In genomic region chr2:91652863-91653262, GRCm38 (mm10) we compare ENCODE assay signal across 12 mouse cellular contexts. TPM values are rescaled to one million over a fixed set of nuclear protein-coding genes. Genes with fewer than 3 reads are reported as not detected.
DNase-seq lines count a peak whose midpoint lies in the region; ATAC-seq and TF ChIP-seq lines count a peak whose summit lies in the region.
"Had no signal": no experiment of that assay in that cellular context is flagged by ENCODE, and none has a peak within 500 bp of the region (broad histone marks: within the 10 kb centered on the region; RNA-seq: fewer than 3 reads in every experiment).

No protein-coding gene starts in this region.

- no peak for ATAC-seq in heart, embryonic 14.5 days (ENCODE audit: insufficient number of reproducible peaks, insufficient read depth, low FRiP score, low read depth)
- ATAC-seq in lung, postnatal 0 days, result no peak

- no peak overlapping the region for H3K4me3 ChIP-seq in heart, embryonic 14.5 days (ENCODE audit: control insufficient read depth in 1 of 2, insufficient read depth in 1 of 2, low read depth in 1 of 2, low read length in 2 of 2)
- no peak overlapping the region for H3K4me3 ChIP-seq in lung, postnatal 0 days (ENCODE audit: low read depth, low read length)
- H3K4me3 ChIP-seq in cortical plate, adult 2 months (ENCODE audit: insufficient read depth, low read length), result no peak overlapping the region
- H3K4me3 ChIP-seq in myocyte, result peak overlapping the region; percentile 96
- H3K4me3 ChIP-seq: embryonic facial prominence, embryonic 15.5 days had no signal

- peaks cover 44% of the 10 kb centered on the region for H3K79me2 ChIP-seq in myocyte (ENCODE audit: control insufficient read depth, insufficient read depth)

- H3K36me3 ChIP-seq in heart, embryonic 14.5 days (ENCODE audit: control insufficient read depth, insufficient read depth, low read length), result peaks cover 49% of the 10 kb centered on the region
- H3K36me3 ChIP-seq in lung, postnatal 0 days (ENCODE audit: insufficient read depth, low read length), result peaks cover 31% of the 10 kb centered on the region; the same call in 1 of the 2 replicates
- H3K36me3 ChIP-seq in myocyte (ENCODE audit: control insufficient read depth, insufficient read depth), result peaks cover 34% of the 10 kb centered on the region

- no peaks in the 10 kb centered on the region for H3K27me3 ChIP-seq in heart, embryonic 14.5 days (ENCODE audit: control insufficient read depth, insufficient read depth, low read length)
- no peaks in the 10 kb centered on the region for H3K27me3 ChIP-seq in lung, postnatal 0 days (replicated peaks; ENCODE audit: insufficient read depth, low read length)
- H3K27me3 ChIP-seq in myocyte (ENCODE audit: control insufficient read depth, insufficient read depth, insufficient read length), result no peaks in the 10 kb centered on the region
- H3K27me3 ChIP-seq: embryonic facial prominence, embryonic 15.5 days had no signal

- H3K4me2 ChIP-seq in heart, embryonic 14.5 days (ENCODE audit: low read length), result peak overlapping the region; percentile 86
- 0 out of 2 replicates have a peak overlapping the region, but pooled peaks have one; percentile 19 for H3K4me2 ChIP-seq in lung, postnatal 0 days (replicated peaks; ENCODE audit: low read depth, low read length)
- peak overlapping the region; percentile 50 for H3K4me2 ChIP-seq in myocyte (ENCODE audit: low read depth)
- H3K4me2 ChIP-seq: embryonic facial prominence, embryonic 15.5 days had no signal

- no peak for TF ChIP-seq EP300 in lung, postnatal 0 days (IDR thresholded peaks at IDR 0.05)

- no peak for TF ChIP-seq CTCF in lung, postnatal 0 days (IDR thresholded peaks at IDR 0.05)
- TF ChIP-seq CTCF in cortical plate, adult 2 months (IDR thresholded peaks at IDR 0.05; ENCODE audit: extremely low read depth, insufficient read depth, low read length), result no peak

- peak overlapping the region; percentile 67 to 72 for H3K27ac ChIP-seq in heart, embryonic 14.5 days (replicated peaks in 1 of 2; ENCODE audit: control insufficient read depth in 1 of 2, insufficient read depth in 1 of 2, low read depth in 2 of 2, low read length in 2 of 2)
- H3K27ac ChIP-seq in lung, postnatal 0 days (ENCODE audit: low read length), result peak overlapping the region; percentile 55
- peak overlapping the region; percentile 32; the same call in 1 of the 2 replicates for H3K27ac ChIP-seq in cortical plate, adult 2 months (ENCODE audit: insufficient read depth, low read length)
- H3K27ac ChIP-seq: embryonic facial prominence, embryonic 15.5 days had no signal

- DNase-seq in heart, postnatal 4 days, result no peak
- DNase-seq in lung, postnatal 0 days (ENCODE audit: low spot score), result peak; percentile 75
- DNase-seq in lung, adult 18-20 months, result no peak
- no peak for DNase-seq in ovary, postnatal 36 days (ENCODE audit: low spot score)
- DNase-seq: adrenal gland, adult 8-10 months; cerebellum, adult 11-12 months; kidney, adult 11 months; lung, postnatal 14 days had no signal

- peak overlapping the region; percentile 54 for H3K9ac ChIP-seq in heart, embryonic 14.5 days (ENCODE audit: low read length)
- no peak overlapping the region for H3K9ac ChIP-seq in lung, postnatal 0 days (replicated peaks; ENCODE audit: low read depth)
- H3K9ac ChIP-seq: embryonic facial prominence, embryonic 15.5 days had no signal

- peaks cover 34 to 62% of the 10 kb centered on the region in 2 experiments for H3K4me1 ChIP-seq in heart, embryonic 14.5 days (ENCODE audit: control insufficient read depth in 2 of 2, insufficient read depth in 2 of 2, low read length in 2 of 2)
- H3K4me1 ChIP-seq in lung, postnatal 0 days (ENCODE audit: insufficient read depth, low read depth, low read length), result peaks cover 18% of the 10 kb centered on the region; the same call in 1 of the 2 replicates
- peaks cover 10% of the 10 kb centered on the region for H3K4me1 ChIP-seq in cortical plate, adult 2 months (ENCODE audit: control insufficient read depth, insufficient read depth, low read length)

- whole genome bisulfite sequencing in heart, embryonic 14.5 days, result 12% methylated on average over 6 of the region's 6 CpGs
- 49% methylated on average over 6 of the region's 6 CpGs for WGBS in lung, postnatal 0 days

- no peak for TF ChIP-seq POLR2A in cortical plate, adult 2 months (IDR thresholded peaks at IDR 0.05; ENCODE audit: extremely low read depth, insufficient read depth, low read length)
- no peak for TF ChIP-seq POLR2A in myocyte (IDR thresholded peaks at IDR 0.05; ENCODE audit: insufficient read length, low read depth)

- no peak overlapping the region for H3ac ChIP-seq in myocyte (ENCODE audit: control insufficient read depth, insufficient read length)

- no peaks in the 10 kb centered on the region for H3K9me3 ChIP-seq in heart, embryonic 14.5 days (ENCODE audit: control insufficient read depth, low read length)
- no peaks in the 10 kb centered on the region for H3K9me3 ChIP-seq in lung, postnatal 0 days (ENCODE audit: low read length)
- H3K9me3 ChIP-seq: embryonic facial prominence, embryonic 15.5 days had no signal

TF ChIP-seq in myocyte, 11 proteins besides CTCF, POLR2A, EP300 and RAD21:
- TF ChIP-seq POLR2AphosphoS2 (IDR thresholded peaks at IDR 0.05; ENCODE audit: insufficient read length, low read depth) (no peak), E2F4 (IDR thresholded peaks at IDR 0.05; ENCODE audit: insufficient read depth) (no peak), SRF (IDR thresholded peaks at IDR 0.05; ENCODE audit: control insufficient read depth, insufficient read length, low read depth) (no peak), MAX (IDR thresholded peaks at IDR 0.05; ENCODE audit: low read depth) (no peak), MYOG (IDR thresholded peaks at IDR 0.05; ENCODE audit: control insufficient read depth in 1 of 3, insufficient read depth in 1 of 3, insufficient read length in 2 of 3, low read depth in 2 of 3) (no peak), TCF3 (IDR thresholded peaks at IDR 0.05; ENCODE audit: insufficient read length, low read depth) (no peak), MYOD1 (IDR thresholded peaks at IDR 0.05; ENCODE audit: control insufficient read depth in 1 of 3, insufficient read length in 2 of 3, low read depth in 2 of 3) (no peak), USF1 (IDR thresholded peaks at IDR 0.05; ENCODE audit: low read depth) (no peak), REST (IDR thresholded peaks at IDR 0.05; ENCODE audit: insufficient read depth, insufficient read length) (no peak), TCF12 (IDR thresholded peaks at IDR 0.05; ENCODE audit: insufficient read depth, poor library complexity, severe bottlenecking) (no peak), CEBPB (IDR thresholded peaks at IDR 0.05; ENCODE audit: insufficient read depth, poor library complexity, severe bottlenecking) (no peak)
TF ChIP-seq in myocyte: peak in this region for 0.

RNA-seq across cellular contexts. Expression of gene Arhgap1, which starts 3.2 kb away (rescaled TPM):
- 144 and 149 TPM in 2 replicates for polyA plus RNA-seq in heart, embryonic 14.5 days (2014; fragmentation: Nextera tagmentation; extraction: Ambion mirVana)
- total RNA-seq in heart, postnatal 4 days (2021), result 10 to 100 TPM; 83.1 to 84.8 TPM
- 151 and 163 TPM in 2 replicates for polyA plus RNA-seq in lung, postnatal 0 days (2015; fragmentation: Nextera tagmentation; extraction: Ambion mirVana)
- polyA plus RNA-seq in cortical plate, adult 2 months (2012; rRNA removed), result 68.9 and 72.1 TPM in 2 replicates
- 52.7 TPM for polyA plus RNA-seq in myocyte (2012; fragmentation: generic; extraction: Trizol)

RNA-seq across cellular contexts. Expression of gene Zfp408, which starts 3.3 kb away (rescaled TPM):
- polyA plus RNA-seq in heart, embryonic 14.5 days (2014; fragmentation: Nextera tagmentation; extraction: Ambion mirVana), result 3.6 and 4.8 TPM in 2 replicates
- total RNA-seq in heart, postnatal 4 days (2021), result 10 to 100 TPM; 12.7 to 13.9 TPM
- polyA plus RNA-seq in lung, postnatal 0 days (2015; fragmentation: Nextera tagmentation; extraction: Ambion mirVana), result 4.7 and 5.2 TPM in 2 replicates
- 13.5 and 13.8 TPM in 2 replicates for polyA plus RNA-seq in cortical plate, adult 2 months (2012; rRNA removed)
- polyA plus RNA-seq in myocyte (2012; fragmentation: generic; extraction: Trizol), result 11.8 TPM

RNA-seq across cellular contexts. Expression of gene F2, which starts 16.6 kb away (rescaled TPM):
- 0.13 and 0.23 TPM in 2 replicates for polyA plus RNA-seq in heart, embryonic 14.5 days (2014; fragmentation: Nextera tagmentation; extraction: Ambion mirVana)
- under 1 TPM; 0.14 to 0.31 TPM for total RNA-seq in heart, postnatal 4 days (2021)
- 0.49 and 0.63 TPM in 2 replicates for polyA plus RNA-seq in lung, postnatal 0 days (2015; fragmentation: Nextera tagmentation; extraction: Ambion mirVana)
- 0.10 and 0.11 TPM in 2 replicates for polyA plus RNA-seq in cortical plate, adult 2 months (2012; rRNA removed)
- polyA plus RNA-seq in myocyte (2012; fragmentation: generic; extraction: Trizol), result 6.2 TPM

RNA-seq across cellular contexts. Expression of gene Atg13, which starts 57.5 kb away (rescaled TPM):
- 28.7 and 29.0 TPM in 2 replicates for polyA plus RNA-seq in heart, embryonic 14.5 days (2014; fragmentation: Nextera tagmentation; extraction: Ambion mirVana)
- total RNA-seq in heart, postnatal 4 days (2021), result 10 to 100 TPM; 28.4 to 31.1 TPM
- polyA plus RNA-seq in lung, postnatal 0 days (2015; fragmentation: Nextera tagmentation; extraction: Ambion mirVana), result 23.1 and 26.2 TPM in 2 replicates
- 124 and 132 TPM in 2 replicates for polyA plus RNA-seq in cortical plate, adult 2 months (2012; rRNA removed)
- 29.7 TPM for polyA plus RNA-seq in myocyte (2012; fragmentation: generic; extraction: Trizol)

RNA-seq across cellular contexts. Expression of gene Harbi1, which starts 57.8 kb away (rescaled TPM):
- polyA plus RNA-seq in heart, embryonic 14.5 days (2014; fragmentation: Nextera tagmentation; extraction: Ambion mirVana), result 9.9 and 12.7 TPM in 2 replicates
- 1 to 10 TPM; 4.3 to 4.5 TPM for total RNA-seq in heart, postnatal 4 days (2021)
- 11.5 and 12.2 TPM in 2 replicates for polyA plus RNA-seq in lung, postnatal 0 days (2015; fragmentation: Nextera tagmentation; extraction: Ambion mirVana)
- 3.4 and 4.6 TPM in 2 replicates for polyA plus RNA-seq in cortical plate, adult 2 months (2012; rRNA removed)
- polyA plus RNA-seq in myocyte (2012; fragmentation: generic; extraction: Trizol), result 5.1 TPM

Comparison
In these comparisons a context has a peak if more than half of its experiments do, and no peak if none do; other contexts are left out.
1. H3K4me2 ChIP-seq: peak in every context shown above with its lines; median percentile 86 in heart, embryonic 14.5 days; 50 in myocyte; 19 in lung, postnatal 0 days.